Mouse (Mus musculus): ENCODE measurements around the gene Ptpn7. TPM values are rescaled to one million over a fixed set of nuclear protein-coding genes. Genes with fewer than 3 reads are reported as not detected.

Ptpn7 gene
- polyA plus RNA-seq, 1 experiment from 2014 or later, result 1.3 TPM

Other genes with a start within 250 kb of the Ptpn7 start
- gene Ppp1r12b, start 176.8 kb upstream of the Ptpn7 start, polyA plus RNA-seq (2016; fragmentation: Nextera tagmentation; extraction: Ambion mirVana), result 5.0 and 5.8 TPM in 2 replicates
- 52.2 and 55.5 TPM in 2 replicates for gene Ube2t, start 170.1 kb upstream of the Ptpn7 start, polyA plus RNA-seq (2016; fragmentation: Nextera tagmentation; extraction: Ambion mirVana)
- 0.73 and 1.1 TPM in 2 replicates for gene Lgr6, start 27.4 kb upstream of the Ptpn7 start, polyA plus RNA-seq (2016; fragmentation: Nextera tagmentation; extraction: Ambion mirVana)
- gene Arl8a, start 14.1 kb downstream of the Ptpn7 start, polyA plus RNA-seq (2016; fragmentation: Nextera tagmentation; extraction: Ambion mirVana), result 48.3 and 50.3 TPM in 2 replicates
- not detected in 2 replicates for gene Gpr37l1, start 35.0 kb downstream of the Ptpn7 start, polyA plus RNA-seq (2016; fragmentation: Nextera tagmentation; extraction: Ambion mirVana)
- 6.3 and 6.4 TPM in 2 replicates for gene Elf3, start 125.9 kb downstream of the Ptpn7 start, polyA plus RNA-seq (2016; fragmentation: Nextera tagmentation; extraction: Ambion mirVana)
- gene Rnpep, start 151.4 kb downstream of the Ptpn7 start, polyA plus RNA-seq (2016; fragmentation: Nextera tagmentation; extraction: Ambion mirVana), result 97.1 and 100 TPM in 2 replicates
- gene Timm17a, start 181.1 kb downstream of the Ptpn7 start, polyA plus RNA-seq (2016; fragmentation: Nextera tagmentation; extraction: Ambion mirVana), result 213 and 215 TPM in 2 replicates
- 0.31 and 0.33 TPM in 2 replicates for gene Lmod1, start 192.1 kb downstream of the Ptpn7 start, polyA plus RNA-seq (2016; fragmentation: Nextera tagmentation; extraction: Ambion mirVana)
- 53.5 and 55.9 TPM in 2 replicates for gene Shisa4, start 242.5 kb downstream of the Ptpn7 start, polyA plus RNA-seq (2016; fragmentation: Nextera tagmentation; extraction: Ambion mirVana)